Mouse (Mus musculus) bone marrow, adult 2 months (tissue): ENCODE measurements at regions not wholly inside any gene's neighbourhood (a gene's known extent, or its start where the extent isn't known, plus 50 kb on each side); places are given as distances from the start of the nearest gene placed in this dataset.

Experiments
- CTCF ChIP-seq: fragments of 200-500 bp; IDR thresholded peaks from 2 replicates; pipeline ENCODE4 v1.5.1; 2011; ENCODE audit warnings: low read length, control low read depth; ENCODE audit not compliant: control insufficient read depth, insufficient read depth
- POLR2A ChIP-seq: fragments of 200-500 bp; IDR thresholded peaks from 2 replicates; pipeline ENCODE4 v1.6.1; 2011; ENCODE audit warnings: low read depth, mild to moderate bottlenecking, control low read depth, low read length, borderline replicate concordance; ENCODE audit not compliant: control insufficient read depth

GRCm38 (mm10) chr13:52133202-52133601 lies 286.7 kb downstream of the Gadd45g start:
- no peak for TF ChIP-seq CTCF
- TF ChIP-seq POLR2A, result no peak
